In the genomic region with DNA sequence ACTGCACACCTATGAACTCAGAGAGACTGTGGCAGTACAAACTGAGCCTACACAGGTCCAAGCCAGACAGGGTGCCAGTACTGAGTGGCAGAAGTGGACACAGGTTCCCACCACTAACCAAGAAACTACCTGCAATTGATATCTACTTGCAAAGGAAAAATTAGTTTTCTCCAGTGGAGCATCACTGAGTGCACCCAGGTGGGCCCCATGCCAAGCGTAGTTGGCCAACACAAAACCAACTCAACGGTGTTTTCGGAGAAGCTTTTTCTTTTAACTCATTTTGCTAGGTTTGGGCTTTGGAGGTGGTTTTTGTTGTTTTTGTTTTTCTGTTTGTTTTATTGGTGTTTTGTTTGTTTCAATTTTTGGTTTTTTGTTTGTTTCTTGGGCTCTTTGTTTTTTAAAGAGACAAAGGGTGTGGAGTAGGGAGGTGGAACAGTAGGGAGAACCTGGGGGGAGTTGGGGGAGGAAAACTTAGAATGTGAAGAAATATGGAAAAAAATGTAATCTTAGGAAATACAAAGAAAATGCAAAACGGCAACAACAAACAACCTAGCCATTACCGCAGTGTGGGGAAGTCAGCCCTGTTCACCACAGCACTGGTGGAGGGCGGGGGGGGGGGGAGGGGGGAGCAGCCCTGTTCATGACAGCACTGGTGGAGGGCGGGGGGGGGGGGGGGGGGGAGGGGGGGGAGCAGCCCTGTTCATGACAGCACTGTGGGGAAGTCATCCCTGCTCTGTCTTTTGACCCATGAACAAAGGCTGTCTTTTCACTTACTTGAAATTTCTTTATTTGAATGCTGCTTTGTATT, we compare ENCODE assay signal across 15 mouse cellular contexts.
DNase-seq lines count a peak whose midpoint lies in the region; ATAC-seq and TF ChIP-seq lines count a peak whose summit lies in the region.
"Had no signal": no experiment of that assay in that cellular context is flagged by ENCODE, and none has a peak within 500 bp of the region (broad histone marks: within the 10 kb centered on the region; RNA-seq: fewer than 3 reads in every experiment).

No protein-coding gene starts in this region.

- H3K27me3 ChIP-seq in thymus, adult 2 months (ENCODE audit: control insufficient read depth, insufficient read depth, low read length), result no peaks in the 10 kb centered on the region
- no peaks in the 10 kb centered on the region for H3K27me3 ChIP-seq in kidney, embryonic 15.5 days

- WGBS in thymus, adult 2 months, result 17% methylated on average over 5 of the region's 7 CpGs
- WGBS in kidney, embryonic 15.5 days, result 86% methylated on average over 5 of the region's 7 CpGs

- ATAC-seq in kidney, embryonic 15.5 days (replicated peaks; ENCODE audit: low FRiP score), result no peak
- ATAC-seq: forebrain, embryonic 16.5 days; intestine, postnatal 0 days had no signal

- H3K36me3 ChIP-seq in thymus, adult 2 months (ENCODE audit: control insufficient read depth, insufficient read depth, low read length), result no peaks in the 10 kb centered on the region
- H3K36me3 ChIP-seq in kidney, embryonic 15.5 days, result no peaks in the 10 kb centered on the region
- H3K36me3 ChIP-seq: heart, embryonic 13.5 days had no signal

- no peak for TF ChIP-seq POLR2A in thymus, adult 2 months (IDR thresholded peaks at IDR 0.05; ENCODE audit: control insufficient read depth, extremely low read depth, insufficient read depth, low read length, poor library complexity)

- peaks cover 46% of the 10 kb centered on the region for H3K4me1 ChIP-seq in thymus, adult 2 months (replicated peaks; ENCODE audit: control insufficient read depth, insufficient read depth, low read length)
- no peaks in the 10 kb centered on the region for H3K4me1 ChIP-seq in kidney, embryonic 15.5 days

- DNase-seq in adrenal gland, postnatal 10 days, result peak; percentile 19
- DNase-seq in adrenal gland, postnatal 14 days, result no peak
- peak; percentile 36 for DNase-seq in thymus, adult 2 months
- no peak for DNase-seq in thymus, adult 18-20 months
- peak; percentile 70 for DNase-seq in naive thymus-derived CD4-positive, alpha-beta T cell, adult 2 months (ENCODE audit: low read depth)
- no peak for DNase-seq in right cerebral cortex, adult 18-20 months
- no peak for DNase-seq in embryo, embryonic 9.5 days (ENCODE audit: extremely low spot score)
- DNase-seq: gastrocnemius, postnatal 10 days; lung, adult 18-20 months had no signal

- peak overlapping the region; percentile 93 for H3K27ac ChIP-seq in thymus, adult 2 months (ENCODE audit: control insufficient read depth, insufficient read depth, low read length)
- H3K27ac ChIP-seq in kidney, embryonic 15.5 days, result no peak overlapping the region
- H3K27ac ChIP-seq: heart, embryonic 13.5 days had no signal

- no peak overlapping the region for H3K9ac ChIP-seq in kidney, embryonic 15.5 days
- H3K9ac ChIP-seq: heart, embryonic 13.5 days had no signal

- TF ChIP-seq CTCF in thymus, adult 2 months (IDR thresholded peaks at IDR 0.05; ENCODE audit: borderline replicate concordance, control insufficient read depth, extremely low read depth, insufficient read depth, low read length, poor library complexity), result no peak

- H3K9me3 ChIP-seq in kidney, embryonic 15.5 days (replicated peaks), result no peaks in the 10 kb centered on the region
- H3K9me3 ChIP-seq: heart, embryonic 13.5 days; megakaryocyte, embryonic 14.5 days had no signal

- H3K4me2 ChIP-seq in kidney, embryonic 15.5 days, result no peak overlapping the region
- H3K4me2 ChIP-seq: heart, embryonic 13.5 days had no signal

- H3K4me3 ChIP-seq in thymus, adult 2 months (ENCODE audit: control insufficient read depth, insufficient read depth, low read length), result no peak overlapping the region
- H3K4me3 ChIP-seq in kidney, embryonic 15.5 days (replicated peaks), result no peak overlapping the region
- H3K4me3 ChIP-seq: heart, embryonic 13.5 days; myocyte had no signal

Comparison
In these comparisons a context has a peak if more than half of its experiments do, and no peak if none do; other contexts are left out.
1. DNase-seq: peak in adrenal gland, postnatal 10 days (single experiment), thymus, adult 2 months (single experiment) and naive thymus-derived CD4-positive, alpha-beta T cell, adult 2 months (single experiment); none in adrenal gland, postnatal 14 days (single experiment), thymus, adult 18-20 months (0 of 2), right cerebral cortex, adult 18-20 months (single experiment) and embryo, embryonic 9.5 days (single experiment).